Mouse (Mus musculus): ENCODE data around the gene Fam216a. TPM values are rescaled to one million over a fixed set of nuclear protein-coding genes. Genes with fewer than 3 reads are reported as not detected.

Gene Fam216a
- total and polyA plus RNA-seq, 3 experiments: 68.9 to 100 TPM; not detected in 1

DNA sequence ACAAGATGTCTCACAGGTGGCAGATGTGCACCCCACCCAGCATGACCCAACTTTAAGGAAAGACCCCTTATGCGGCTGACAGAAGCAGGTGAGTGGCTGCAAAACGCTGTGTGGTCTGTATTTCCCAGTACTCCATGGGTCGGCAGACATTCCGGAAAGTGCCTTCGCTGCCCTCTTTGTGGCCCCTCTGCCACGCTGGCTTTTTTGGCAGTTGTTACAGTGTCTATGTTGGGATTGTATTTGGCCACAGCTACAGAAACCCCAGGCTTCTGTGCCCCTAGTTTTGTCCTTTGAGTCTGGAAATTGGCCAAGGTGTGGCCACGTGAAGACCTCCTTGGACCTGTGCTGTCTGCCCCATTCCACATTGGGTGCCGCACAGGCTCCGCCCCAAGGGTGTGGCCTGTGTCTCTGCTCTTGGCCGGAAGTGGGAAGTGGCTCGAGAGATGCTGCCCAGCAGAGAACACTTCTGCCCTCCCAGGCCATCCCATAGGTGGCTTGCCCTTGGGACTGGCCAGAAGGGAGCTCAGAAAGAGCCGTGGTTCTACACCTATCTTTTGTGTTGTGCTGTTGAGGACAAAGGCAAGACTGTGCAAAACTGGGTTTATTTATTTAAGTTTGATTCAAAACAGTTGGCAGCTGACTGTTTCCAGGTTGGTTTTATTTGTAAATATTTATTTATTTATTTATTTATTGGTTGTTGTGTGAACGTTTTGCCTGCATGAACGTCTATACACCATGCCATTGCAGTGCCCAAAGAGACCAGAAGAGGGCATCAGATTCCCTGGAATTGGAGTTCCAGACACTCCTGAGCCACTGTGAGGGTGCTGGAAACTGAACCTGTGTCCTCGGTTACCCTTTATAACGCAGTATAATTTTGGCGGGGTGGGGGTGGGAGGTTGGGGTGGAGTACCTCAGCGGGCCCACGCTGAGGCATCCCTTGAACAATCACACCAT, 37.8 kb upstream of the Fam216a start:
- DNase-seq (ENCODE audit: low read depth, low spot score): peak; percentile 34
- H3K4me1 ChIP-seq (ENCODE audit: control insufficient read depth in 1 of 2, insufficient read depth in 2 of 2, low read length in 2 of 2): peaks cover 0 to 4% of the 10 kb centered on the region in 2 experiments; a peak in 1 of 4 replicates
- H3K4me3 ChIP-seq (ENCODE audit: control insufficient read depth in 1 of 2, insufficient read depth in 1 of 2, low read depth in 2 of 2, low read length in 2 of 2): no peak overlapping the region
- H3K27ac ChIP-seq (ENCODE audit: control insufficient read depth, low read depth, low read length): no peak overlapping the region
- H3K9ac ChIP-seq (ENCODE audit: control insufficient read depth, low read depth, low read length, poor library complexity, severe bottlenecking): no peak overlapping the region
- TF ChIP-seq CTCF (IDR thresholded peaks at IDR 0.05 in 2 of 3, conservative IDR thresholded peaks at IDR 0.05 in 1 of 3; ENCODE audit: control insufficient read depth in 1 of 3, insufficient read depth in 1 of 3, low read depth in 2 of 3, low read length in 3 of 3, poor library complexity in 1 of 3, severe bottlenecking in 1 of 3) (peak; percentile 38 to 50 (median 40); a peak in 4 of 6 replicates), RAD21 (IDR thresholded peaks at IDR 0.05; ENCODE audit: low read depth, low read length) (peak; percentile 29), EP300 (IDR thresholded peaks at IDR 0.05; ENCODE audit: low read depth in 1 of 2, low read length in 2 of 2) (no peak), MXI1 (IDR thresholded peaks at IDR 0.05; ENCODE audit: low read depth, low read length) (no peak), SMC3 (IDR thresholded peaks at IDR 0.05; ENCODE audit: low read depth, low read length) (peak; percentile 33), SIN3A (IDR thresholded peaks at IDR 0.05; ENCODE audit: low read length) (no peak), ZC3H11A (IDR thresholded peaks at IDR 0.05; ENCODE audit: low read depth, low read length) (no peak)
- H3K27me3 ChIP-seq (ENCODE audit: control insufficient read depth in 1 of 2, insufficient read depth in 2 of 2, low read length in 2 of 2): no peaks in the 10 kb centered on the region
- H3K36me3 ChIP-seq (ENCODE audit: control insufficient read depth in 1 of 2, insufficient read depth in 2 of 2, low read length in 2 of 2): peaks cover 4 to 6% of the 10 kb centered on the region in 2 experiments; a peak in 3 of 4 replicates
- no peaks in the 10 kb centered on the region for H3K79me2 ChIP-seq (ENCODE audit: control insufficient read depth, insufficient read depth, low read length, poor library complexity)
- H3K9me3 ChIP-seq (replicated peaks; ENCODE audit: insufficient read depth, low read length): no peaks in the 10 kb centered on the region

GRCm38 (mm10) chr5:122405537-122405936, 33.4 kb upstream of the Fam216a start:
- DNase-seq (ENCODE audit: low read depth, low spot score): no peak
- Histone ChIP-seq H3K9me3 (replicated peaks; ENCODE audit: insufficient read depth, low read length) (no peaks in the 10 kb centered on the region), H3K9ac (ENCODE audit: control insufficient read depth, low read depth, low read length, poor library complexity, severe bottlenecking) (no peak overlapping the region), H3K27ac (ENCODE audit: control insufficient read depth, low read depth, low read length) (no peak overlapping the region), H3K4me1 (ENCODE audit: control insufficient read depth in 1 of 2, insufficient read depth in 2 of 2, low read length in 2 of 2) (no peaks in the 10 kb centered on the region), H3K27me3 (ENCODE audit: control insufficient read depth in 1 of 2, insufficient read depth in 2 of 2, low read length in 2 of 2) (no peaks in the 10 kb centered on the region), H3K79me2 (ENCODE audit: control insufficient read depth, insufficient read depth, low read length, poor library complexity) (peaks cover 1% of the 10 kb centered on the region; the same call in 1 of the 2 replicates), H3K36me3 (ENCODE audit: control insufficient read depth in 1 of 2, insufficient read depth in 2 of 2, low read length in 2 of 2) (peaks cover 2 to 13% of the 10 kb centered on the region in 2 experiments; a peak in 2 of 4 replicates), H3K4me3 (ENCODE audit: control insufficient read depth in 1 of 2, insufficient read depth in 1 of 2, low read depth in 2 of 2, low read length in 2 of 2) (no peak overlapping the region)
- TF ChIP-seq TCF12 (IDR thresholded peaks at IDR 0.05; ENCODE audit: low read depth, low read length): no peak
- TF ChIP-seq KAT2A (conservative IDR thresholded peaks at IDR 0.05; ENCODE audit: low read depth, low read length): no peak
- no peak for TF ChIP-seq RCOR1 (IDR thresholded peaks at IDR 0.05; ENCODE audit: low read depth, low read length)

- no peak for DNase-seq (ENCODE audit: low read depth, low spot score)
- H3K4me3 ChIP-seq (ENCODE audit: control insufficient read depth in 1 of 2, insufficient read depth in 1 of 2, low read depth in 2 of 2, low read length in 2 of 2): no peak overlapping the region
- peaks cover 4% of the 10 kb centered on the region for H3K79me2 ChIP-seq (ENCODE audit: control insufficient read depth, insufficient read depth, low read length, poor library complexity)
- peaks cover under 1 to 18% of the 10 kb centered on the region in 2 experiments; a peak in 2 of 4 replicates for H3K36me3 ChIP-seq (ENCODE audit: control insufficient read depth in 1 of 2, insufficient read depth in 2 of 2, low read length in 2 of 2)
- no peak overlapping the region for H3K27ac ChIP-seq (ENCODE audit: control insufficient read depth, low read depth, low read length)
- no peaks in the 10 kb centered on the region for H3K9me3 ChIP-seq (replicated peaks; ENCODE audit: insufficient read depth, low read length)
- no peak overlapping the region for H3K9ac ChIP-seq (ENCODE audit: control insufficient read depth, low read depth, low read length, poor library complexity, severe bottlenecking)
- H3K27me3 ChIP-seq (ENCODE audit: control insufficient read depth in 1 of 2, insufficient read depth in 2 of 2, low read length in 2 of 2): no peaks in the 10 kb centered on the region
- TF ChIP-seq POLR2AphosphoS5 (IDR thresholded peaks at IDR 0.05; ENCODE audit: borderline replicate concordance, low read depth, low read length) (no peak), KAT2A (conservative IDR thresholded peaks at IDR 0.05; ENCODE audit: low read depth, low read length) (no peak), ELF1 (IDR thresholded peaks at IDR 0.05; ENCODE audit: low read depth, low read length) (no peak), SMC3 (IDR thresholded peaks at IDR 0.05; ENCODE audit: low read depth, low read length) (no peak), E2F4 (IDR thresholded peaks at IDR 0.05; ENCODE audit: borderline replicate concordance, low read depth, low read length) (no peak), EP300 (IDR thresholded peaks at IDR 0.05; ENCODE audit: low read depth in 1 of 2, low read length in 2 of 2) (no peak)
- no peaks in the 10 kb centered on the region for H3K4me1 ChIP-seq (ENCODE audit: control insufficient read depth in 1 of 2, insufficient read depth in 2 of 2, low read length in 2 of 2)
Measured at GRCm38 (mm10) chr5:122403362-122403761, 31.2 kb upstream of the Fam216a start.
